Mouse (Mus musculus) skeletal muscle tissue, postnatal 0 days (tissue): ENCODE results near the gene Gp9. TPM values are rescaled to one million over a fixed set of nuclear protein-coding genes. Genes with fewer than 3 reads are reported as not detected.

Experiments
- polyA plus RNA-seq: library from polyadenylated mRNA; unstranded; fragments of >200 nt; fragmentation: Nextera tagmentation; extraction: Ambion mirVana; gene quantifications from 2 replicates; pipeline ENCODE4 v1.2.1, GENCODE M21; 2015

The Gp9 gene
- polyA plus RNA-seq, result 0.33 TPM in 1 of 2 replicates, not detected in the other

DNA sequence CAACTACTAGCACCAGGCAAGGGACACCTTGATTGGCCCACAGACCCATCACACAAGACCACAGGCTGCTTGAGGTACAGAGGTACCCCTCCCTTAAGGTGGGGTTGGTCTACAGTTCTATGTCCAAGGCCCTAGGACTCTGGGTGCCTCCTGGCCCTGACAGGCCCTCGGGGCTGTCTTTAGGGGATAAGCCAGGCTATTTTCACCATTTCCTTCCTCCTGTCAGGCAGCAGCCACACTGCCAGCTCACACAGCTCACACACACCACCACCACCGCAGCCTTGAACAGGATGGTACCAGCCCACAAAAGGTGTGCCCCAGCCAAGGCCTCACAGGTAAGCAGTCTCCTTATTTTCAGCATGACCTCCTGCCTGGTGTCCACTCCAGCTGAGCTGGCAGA, at the start of gene Gp9:
Gene Gp9, plus strand, starts transcription at position 231 of the 400 bp plus-strand sequence.

GRCm38 (mm10) chr6:87730591-87731462, 47.0 kb upstream of the Gp9 start, which contains the start of gene Efcc1:
Gene Efcc1 (plus strand): TSS chr6:87730869.

GRCm38 (mm10) chr6:87811675-87812338, 33.9 kb downstream of the Gp9 start, which contains the start of gene Rab43:
Gene Rab43 (minus strand): TSS chr6:87812164.

Other genes starting within 250 kb of the Gp9 start
- 3.0 and 4.1 TPM in 2 replicates for gene Arhgap25, start 244.8 kb upstream of the Gp9 start, polyA plus RNA-seq
- 3.3 and 3.6 TPM in 2 replicates for gene Prokr1, start 187.3 kb upstream of the Gp9 start, polyA plus RNA-seq
- 6.0 and 6.1 TPM in 2 replicates for gene Aplf, start 105.9 kb upstream of the Gp9 start, polyA plus RNA-seq
- 0.83 and 0.88 TPM in 2 replicates for gene Efcc1, start 47.2 kb upstream of the Gp9 start, polyA plus RNA-seq
- 7.4 and 8.5 TPM in 2 replicates for gene Rab43, start 34.1 kb downstream of the Gp9 start, polyA plus RNA-seq
- gene Gm45140, start 57.7 kb downstream of the Gp9 start, polyA plus RNA-seq, result 1.5 and 2.2 TPM in 2 replicates
- gene Isy1, start 60.7 kb downstream of the Gp9 start, polyA plus RNA-seq, result 21.0 and 30.2 TPM in 2 replicates
- 1,054 and 1,079 TPM in 2 replicates for gene Cnbp, start 73.0 kb downstream of the Gp9 start, polyA plus RNA-seq
- gene Copg1, start 109.7 kb downstream of the Gp9 start, polyA plus RNA-seq, result 63.5 and 67.2 TPM in 2 replicates
- 18.7 and 22.7 TPM in 2 replicates for gene Hmces, start 135.9 kb downstream of the Gp9 start, polyA plus RNA-seq
- 21.2 and 25.4 TPM in 2 replicates for gene H1fx, start 203.6 kb downstream of the Gp9 start, polyA plus RNA-seq